Mouse (Mus musculus): ENCODE measurements around the gene Amotl2. TPM values are rescaled to one million over a fixed set of nuclear protein-coding genes. Genes with fewer than 3 reads are reported as not detected.

Gene Amotl2
- polyA plus RNA-seq, 1 experiment from 2014 or later = 18.8 TPM

GRCm38 (mm10) chr9:102728469-102728747, 11.9 kb downstream of the Amotl2 start:
- no peak for DNase-seq (ENCODE audit: low spot score)
- ATAC-seq (replicated peaks; ENCODE audit: low FRiP score) = no peak
- Histone ChIP-seq H3K27ac (ENCODE audit: low read depth, low read length) (no peak overlapping the region), H3K27me3 (replicated peaks; ENCODE audit: control insufficient read depth, insufficient read depth, low read length) (no peaks in the 10 kb centered on the region), H3K36me3 (ENCODE audit: control insufficient read depth, insufficient read depth, low read length) (peaks cover 41% of the 10 kb centered on the region), H3K4me2 (no peak overlapping the region), H3K4me3 (ENCODE audit: low read depth, low read length) (no peak overlapping the region), H3K4me1 (replicated peaks; ENCODE audit: control insufficient read depth, insufficient read depth, low read length) (peaks cover 30% of the 10 kb centered on the region), H3K9ac (ENCODE audit: low read depth, low read length) (no peak overlapping the region), H3K9me3 (ENCODE audit: control insufficient read depth, low read length) (no peaks in the 10 kb centered on the region)
- WGBS = 94% methylated on average over 9 of the region's 9 CpGs

- Histone ChIP-seq H3K27ac (ENCODE audit: low read depth, low read length) (no peak overlapping the region), H3K4me3 (ENCODE audit: low read depth, low read length) (no peak overlapping the region), H3K4me2 (no peak overlapping the region), H3K27me3 (replicated peaks; ENCODE audit: control insufficient read depth, insufficient read depth, low read length) (no peaks in the 10 kb centered on the region), H3K9ac (ENCODE audit: low read depth, low read length) (no peak overlapping the region), H3K4me1 (replicated peaks; ENCODE audit: control insufficient read depth, insufficient read depth, low read length) (peaks cover 22% of the 10 kb centered on the region), H3K36me3 (ENCODE audit: control insufficient read depth, insufficient read depth, low read length) (peaks cover 35% of the 10 kb centered on the region), H3K9me3 (ENCODE audit: control insufficient read depth, low read length) (no peaks in the 10 kb centered on the region)
- 90% methylated on average over 21 of the region's 21 CpGs for WGBS
- no peak for DNase-seq (ENCODE audit: low spot score)
- no peak for ATAC-seq (replicated peaks; ENCODE audit: low FRiP score)
Measured at GRCm38 (mm10) chr9:102729093-102729845, 12.8 kb downstream of the Amotl2 start.

- WGBS = 88% methylated on average over 14 of the region's 14 CpGs
- Histone ChIP-seq H3K4me2 (no peak overlapping the region), H3K4me3 (ENCODE audit: low read depth, low read length) (no peak overlapping the region), H3K27me3 (replicated peaks; ENCODE audit: control insufficient read depth, insufficient read depth, low read length) (no peaks in the 10 kb centered on the region), H3K9me3 (ENCODE audit: control insufficient read depth, low read length) (no peaks in the 10 kb centered on the region), H3K36me3 (ENCODE audit: control insufficient read depth, insufficient read depth, low read length) (peaks cover 29% of the 10 kb centered on the region), H3K9ac (ENCODE audit: low read depth, low read length) (no peak overlapping the region), H3K27ac (ENCODE audit: low read depth, low read length) (no peak overlapping the region), H3K4me1 (replicated peaks; ENCODE audit: control insufficient read depth, insufficient read depth, low read length) (peaks cover 19% of the 10 kb centered on the region)
- DNase-seq (ENCODE audit: low spot score) (no peak), ATAC-seq (replicated peaks; ENCODE audit: low FRiP score) (no peak)
Measured at GRCm38 (mm10) chr9:102729876-102730413, 13.5 kb downstream of the Amotl2 start.

GRCm38 (mm10) chr9:102731044-102731471, 14.6 kb downstream of the Amotl2 start:
- no peaks in the 10 kb centered on the region for H3K9me3 ChIP-seq (ENCODE audit: control insufficient read depth, low read length)
- peaks cover 14% of the 10 kb centered on the region for H3K4me1 ChIP-seq (replicated peaks; ENCODE audit: control insufficient read depth, insufficient read depth, low read length)
- H3K27ac ChIP-seq (ENCODE audit: low read depth, low read length) = peak overlapping the region; percentile 58
- H3K36me3 ChIP-seq (ENCODE audit: control insufficient read depth, insufficient read depth, low read length) = peaks cover 27% of the 10 kb centered on the region
- H3K9ac ChIP-seq (ENCODE audit: low read depth, low read length) = no peak overlapping the region
- DNase-seq (ENCODE audit: low spot score) = no peak
- H3K27me3 ChIP-seq (replicated peaks; ENCODE audit: control insufficient read depth, insufficient read depth, low read length) = no peaks in the 10 kb centered on the region
- ATAC-seq (replicated peaks; ENCODE audit: low FRiP score) = no peak
- 52% methylated on average over 7 of the region's 7 CpGs for WGBS
- no peak overlapping the region for H3K4me2 ChIP-seq
- no peak overlapping the region for H3K4me3 ChIP-seq (ENCODE audit: low read depth, low read length)

GRCm38 (mm10) chr9:102731574-102732175, 15.2 kb downstream of the Amotl2 start:
- H3K4me1 ChIP-seq (replicated peaks; ENCODE audit: control insufficient read depth, insufficient read depth, low read length) = peaks cover 9% of the 10 kb centered on the region
- peak overlapping the region; percentile 58 for H3K27ac ChIP-seq (ENCODE audit: low read depth, low read length)
- peaks cover 27% of the 10 kb centered on the region for H3K36me3 ChIP-seq (ENCODE audit: control insufficient read depth, insufficient read depth, low read length)
- 62% methylated on average over 10 of the region's 10 CpGs for WGBS
- no peak overlapping the region for H3K4me2 ChIP-seq
- H3K9me3 ChIP-seq (ENCODE audit: control insufficient read depth, low read length) = no peaks in the 10 kb centered on the region
- H3K27me3 ChIP-seq (replicated peaks; ENCODE audit: control insufficient read depth, insufficient read depth, low read length) = no peaks in the 10 kb centered on the region
- DNase-seq (ENCODE audit: low spot score) (no peak), ATAC-seq (replicated peaks; ENCODE audit: low FRiP score) (no peak)
- H3K4me3 ChIP-seq (ENCODE audit: low read depth, low read length) = no peak overlapping the region
- no peak overlapping the region for H3K9ac ChIP-seq (ENCODE audit: low read depth, low read length)

- no peaks in the 10 kb centered on the region for H3K9me3 ChIP-seq (ENCODE audit: control insufficient read depth, low read length)
- ATAC-seq (replicated peaks; ENCODE audit: low FRiP score) (no peak), DNase-seq (ENCODE audit: low spot score) (no peak)
- H3K4me1 ChIP-seq (replicated peaks; ENCODE audit: control insufficient read depth, insufficient read depth, low read length) = peaks cover 3% of the 10 kb centered on the region; the same call in 1 of the 2 replicates
- H3K4me3 ChIP-seq (ENCODE audit: low read depth, low read length) = no peak overlapping the region
- H3K9ac ChIP-seq (ENCODE audit: low read depth, low read length) = no peak overlapping the region
- H3K4me2 ChIP-seq = no peak overlapping the region
- no peak overlapping the region for H3K27ac ChIP-seq (ENCODE audit: low read depth, low read length)
- H3K36me3 ChIP-seq (ENCODE audit: control insufficient read depth, insufficient read depth, low read length) = peaks cover 27% of the 10 kb centered on the region
- WGBS = 61% methylated on average over 5 of the region's 5 CpGs
- no peaks in the 10 kb centered on the region for H3K27me3 ChIP-seq (replicated peaks; ENCODE audit: control insufficient read depth, insufficient read depth, low read length)
Measured at GRCm38 (mm10) chr9:102732326-102732865, 15.9 kb downstream of the Amotl2 start.

- Histone ChIP-seq H3K9me3 (ENCODE audit: control insufficient read depth, low read length) (no peaks in the 10 kb centered on the region), H3K36me3 (ENCODE audit: control insufficient read depth, insufficient read depth, low read length) (peaks cover 24% of the 10 kb centered on the region), H3K9ac (ENCODE audit: low read depth, low read length) (no peak overlapping the region), H3K4me3 (ENCODE audit: low read depth, low read length) (no peak overlapping the region), H3K27me3 (replicated peaks; ENCODE audit: control insufficient read depth, insufficient read depth, low read length) (no peaks in the 10 kb centered on the region), H3K4me2 (no peak overlapping the region), H3K27ac (ENCODE audit: low read depth, low read length) (no peak overlapping the region), H3K4me1 (replicated peaks; ENCODE audit: control insufficient read depth, insufficient read depth, low read length) (no peaks in the 10 kb centered on the region)
- ATAC-seq (replicated peaks; ENCODE audit: low FRiP score) (no peak), DNase-seq (ENCODE audit: low spot score) (no peak)
- 78% methylated on average over 5 of the region's 5 CpGs for WGBS
Measured at GRCm38 (mm10) chr9:102733459-102733858, 17.0 kb downstream of the Amotl2 start.

- DNase-seq (ENCODE audit: low spot score) = no peak
- no peaks in the 10 kb centered on the region for H3K4me1 ChIP-seq (replicated peaks; ENCODE audit: control insufficient read depth, insufficient read depth, low read length)
- H3K27ac ChIP-seq (ENCODE audit: low read depth, low read length) = no peak overlapping the region
- no peak overlapping the region for H3K4me2 ChIP-seq
- no peaks in the 10 kb centered on the region for H3K27me3 ChIP-seq (replicated peaks; ENCODE audit: control insufficient read depth, insufficient read depth, low read length)
- H3K36me3 ChIP-seq (ENCODE audit: control insufficient read depth, insufficient read depth, low read length) = peaks cover 21% of the 10 kb centered on the region
- no peaks in the 10 kb centered on the region for H3K9me3 ChIP-seq (ENCODE audit: control insufficient read depth, low read length)
- no peak overlapping the region for H3K9ac ChIP-seq (ENCODE audit: low read depth, low read length)
- no peak for ATAC-seq (replicated peaks; ENCODE audit: low FRiP score)
- WGBS = 68% methylated on average over 9 of the region's 9 CpGs
- H3K4me3 ChIP-seq (ENCODE audit: low read depth, low read length) = no peak overlapping the region
Measured at GRCm38 (mm10) chr9:102733999-102734738, 17.7 kb downstream of the Amotl2 start.

All from liver, embryonic 11.5 days (tissue).